Comparison of ENCODE assay signal across 8 mouse cellular contexts in the genomic region with DNA sequence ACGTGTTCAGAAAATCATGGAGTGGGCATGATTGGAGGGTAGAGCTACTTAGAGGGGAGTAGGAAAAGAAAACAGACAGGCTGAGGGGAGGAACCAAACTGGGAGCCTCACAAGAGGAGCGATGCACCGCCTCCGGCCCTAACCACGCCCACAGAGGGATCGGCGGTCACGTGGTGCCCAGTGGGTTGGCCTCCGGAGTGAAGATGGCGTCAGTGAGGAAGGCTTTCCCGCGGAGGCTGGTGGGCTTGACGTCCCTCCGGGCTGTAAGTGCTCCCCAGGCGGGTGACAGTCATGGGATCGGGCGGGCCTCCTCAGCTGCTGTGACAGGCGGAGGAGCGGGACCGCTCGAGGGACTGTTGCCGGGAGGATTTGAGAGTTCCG. TPM values are rescaled to one million over a fixed set of nuclear protein-coding genes. Genes with fewer than 3 reads are reported as not detected.
DNase-seq lines count a peak whose midpoint lies in the region; ATAC-seq lines count a peak whose summit lies in the region.

A gene (plus strand): TSS at position 171 of the 381 bp plus-strand sequence.

- peak within 1 kb of the TSS; percentile 90 for H3K9ac ChIP-seq in heart, embryonic 14.5 days (ENCODE audit: low read length)
- H3K9ac ChIP-seq in liver, embryonic 13.5 days, result peak within 1 kb of the TSS; percentile 91
- peak within 1 kb of the TSS; percentile 86 for H3K9ac ChIP-seq in stomach, embryonic 16.5 days (ENCODE audit: low read length)

- WGBS in heart, embryonic 14.5 days, result under 1% methylated on average over 22 of the region's 23 CpGs
- WGBS in liver, embryonic 13.5 days (ENCODE audit: insufficient replicate concordance), result under 1% methylated on average over 23 of the region's 23 CpGs
- 0% methylated on average over 23 of the region's 23 CpGs for WGBS in stomach, embryonic 16.5 days

- H3K27me3 ChIP-seq in heart, embryonic 14.5 days (ENCODE audit: control insufficient read depth, insufficient read depth, low read length), result no peaks in the 10 kb centered on the region
- H3K27me3 ChIP-seq in liver, embryonic 13.5 days, result no peaks in the 10 kb centered on the region
- no peaks in the 10 kb centered on the region for H3K27me3 ChIP-seq in stomach, embryonic 16.5 days (ENCODE audit: control insufficient read depth, insufficient read depth, low read length)

- H3K9me3 ChIP-seq in heart, embryonic 14.5 days (ENCODE audit: control insufficient read depth, low read length), result no peaks in the 10 kb centered on the region; the same call in 1 of the 2 replicates
- no peaks in the 10 kb centered on the region for H3K9me3 ChIP-seq in liver, embryonic 13.5 days (replicated peaks)
- H3K9me3 ChIP-seq in stomach, embryonic 16.5 days (replicated peaks; ENCODE audit: control insufficient read depth, low read length), result no peaks in the 10 kb centered on the region

- H3K4me2 ChIP-seq in heart, embryonic 14.5 days (ENCODE audit: low read length), result peak within 1 kb of the TSS; percentile 87
- H3K4me2 ChIP-seq in liver, embryonic 13.5 days, result peak within 1 kb of the TSS; percentile 89
- H3K4me2 ChIP-seq in stomach, embryonic 16.5 days (ENCODE audit: low read depth, low read length), result peak within 1 kb of the TSS; percentile 82

- H3K4me3 ChIP-seq in brown adipose tissue, adult 24 weeks (ENCODE audit: insufficient read depth, low read depth, low read length), result peak within 1 kb of the TSS; percentile 79
- H3K4me3 ChIP-seq in heart, embryonic 14.5 days (ENCODE audit: control insufficient read depth in 1 of 2, insufficient read depth in 1 of 2, low read depth in 1 of 2, low read length in 2 of 2), result peak within 1 kb of the TSS; percentile 80 to 94
- H3K4me3 ChIP-seq in liver, embryonic 13.5 days (replicated peaks), result peak within 1 kb of the TSS; percentile 90
- H3K4me3 ChIP-seq in stomach, embryonic 16.5 days (replicated peaks; ENCODE audit: low read length), result peak within 1 kb of the TSS; percentile 83

- ATAC-seq in heart, embryonic 14.5 days (ENCODE audit: insufficient number of reproducible peaks, insufficient read depth, low FRiP score, low read depth), result peak; percentile 88
- ATAC-seq in liver, embryonic 13.5 days (ENCODE audit: low read depth), result peak; percentile 82
- peak; percentile 93 for ATAC-seq in stomach, embryonic 16.5 days (ENCODE audit: insufficient read depth, low FRiP score)

- peak; percentile 95 for DNase-seq in CD4-positive, CD25-positive, alpha-beta regulatory T cell, adult 2 months (ENCODE audit: low read depth, low spot score)
- peak; percentile 76 for DNase-seq in fibroblast of lung, adult 2 months (ENCODE audit: low read depth)
- DNase-seq in kidney, postnatal 14 days, result peak; percentile 97
- DNase-seq in liver, embryonic 13.5 days, result peak; percentile 94
- DNase-seq in neural tube, embryonic 10.5 days (ENCODE audit: extremely low spot score, low spot score), result peak; percentile 91

- peaks cover 23% of the 10 kb centered on the region for H3K4me1 ChIP-seq in brown adipose tissue, adult 24 weeks (ENCODE audit: control insufficient read depth, insufficient read depth, insufficient read length, low read length)
- H3K4me1 ChIP-seq in heart, embryonic 14.5 days (ENCODE audit: control insufficient read depth in 2 of 2, insufficient read depth in 2 of 2, low read length in 2 of 2), result peaks cover 13 to 23% of the 10 kb centered on the region in 2 experiments
- H3K4me1 ChIP-seq in liver, embryonic 13.5 days (replicated peaks), result peaks cover 48% of the 10 kb centered on the region
- 0 out of 2 replicates have a peak, but pooled peaks cover 6% of the 10 kb centered on the region for H3K4me1 ChIP-seq in stomach, embryonic 16.5 days (ENCODE audit: control insufficient read depth, insufficient read depth, low read length)

- H3K27ac ChIP-seq in brown adipose tissue, adult 24 weeks (replicated peaks; ENCODE audit: low read depth, low read length), result peak within 1 kb of the TSS; percentile 82
- H3K27ac ChIP-seq in heart, embryonic 14.5 days (replicated peaks in 1 of 2; ENCODE audit: control insufficient read depth in 1 of 2, insufficient read depth in 1 of 2, low read depth in 2 of 2, low read length in 2 of 2), result peak within 1 kb of the TSS; percentile 38 to 73
- H3K27ac ChIP-seq in liver, embryonic 13.5 days, result peak within 1 kb of the TSS; percentile 77
- peak within 1 kb of the TSS; percentile 80 for H3K27ac ChIP-seq in stomach, embryonic 16.5 days (ENCODE audit: low read length)

- H3K36me3 ChIP-seq in heart, embryonic 14.5 days (ENCODE audit: control insufficient read depth, insufficient read depth, low read length), result peaks cover 10% of the 10 kb centered on the region
- peaks cover 11% of the 10 kb centered on the region for H3K36me3 ChIP-seq in liver, embryonic 13.5 days
- H3K36me3 ChIP-seq in stomach, embryonic 16.5 days (ENCODE audit: control insufficient read depth, insufficient read depth, low read length), result peaks cover 6% of the 10 kb centered on the region

RNA-seq across cellular contexts. Expression of the gene that starts here (rescaled TPM):
- polyA plus RNA-seq in brown adipose tissue, adult 24 weeks (2012; ENCODE audit: insufficient read depth, insufficient read length, missing spikeins), result 45.1 and 79.9 TPM in 2 replicates
- 91.6 and 96.7 TPM in 2 replicates for polyA plus RNA-seq in heart, embryonic 14.5 days (2014; fragmentation: Nextera tagmentation; extraction: Ambion mirVana)
- 71.9 and 73.5 TPM in 2 replicates for polyA plus RNA-seq in liver, embryonic 13.5 days (2015; fragmentation: Nextera tagmentation; extraction: Ambion mirVana)
- polyA plus RNA-seq in stomach, embryonic 16.5 days (2015; fragmentation: Nextera tagmentation; extraction: Ambion mirVana), result 97.5 and 107 TPM in 2 replicates

Comparison
In these comparisons a context has a peak if more than half of its experiments do, and no peak if none do; other contexts are left out.
1. Peak in every context shown above with its lines: DNase-seq, ATAC-seq, H3K4me3 ChIP-seq and H3K27ac ChIP-seq.